Mouse (Mus musculus) spleen, postnatal 36 days (tissue): Measurements from ENCODE around the gene Oxa1l.
"Not testable (repeated sequence)": the region's sequence is repeated elsewhere in the genome, so short reads cannot be mapped to it uniquely, and the experiment has no call there.

Source experiments
- DNase-seq, 2 experiments: peaks; one replicate each; pipeline ENCODE4 v3.0.0; 2022; ENCODE audit warnings: low spot score in 2 of 2, mixed read lengths in 1 of 2

The Oxa1l gene

DNA sequence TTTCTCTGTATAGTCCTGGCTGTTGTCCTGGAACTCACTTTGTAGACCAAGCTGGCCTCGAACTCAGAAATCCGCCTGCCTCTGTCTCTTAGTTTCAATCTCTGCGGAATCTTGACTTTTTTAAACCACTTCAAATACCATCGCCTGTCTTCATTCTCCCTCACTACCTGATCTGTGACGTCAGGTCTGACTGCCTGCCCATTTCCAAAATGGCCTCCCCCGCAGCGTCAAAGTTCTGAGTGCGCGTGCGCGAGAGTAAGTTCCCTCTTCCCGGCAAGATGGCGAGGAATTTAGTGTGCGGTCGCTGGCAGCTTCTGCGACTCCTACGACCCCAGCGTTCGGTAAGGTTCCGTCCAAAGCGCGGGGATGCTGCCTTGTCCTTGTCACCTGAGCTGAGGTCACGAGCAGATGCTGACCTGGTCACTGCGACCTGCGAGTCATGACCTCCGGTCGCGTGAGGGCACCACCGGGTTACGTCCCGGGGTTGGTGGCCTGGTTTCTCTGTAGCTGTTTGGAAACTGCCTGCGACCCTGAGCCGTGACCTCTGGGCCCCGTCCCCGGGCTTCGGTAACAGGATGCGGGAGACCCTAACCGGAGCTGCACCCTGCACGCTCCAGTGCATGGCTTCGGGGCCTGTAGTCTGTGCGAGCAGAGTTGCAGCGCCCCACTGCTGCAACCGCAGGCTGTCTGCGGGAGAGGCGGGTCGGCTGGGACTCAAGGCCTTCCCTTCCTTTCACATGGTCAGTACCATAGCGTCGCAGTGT lies at the start of gene Oxa1l:
Gene Oxa1l, plus strand, starts transcription at position 258 of the 764 bp plus-strand sequence.
- DNase-seq, result peak; percentile 94 to 95

DNA sequence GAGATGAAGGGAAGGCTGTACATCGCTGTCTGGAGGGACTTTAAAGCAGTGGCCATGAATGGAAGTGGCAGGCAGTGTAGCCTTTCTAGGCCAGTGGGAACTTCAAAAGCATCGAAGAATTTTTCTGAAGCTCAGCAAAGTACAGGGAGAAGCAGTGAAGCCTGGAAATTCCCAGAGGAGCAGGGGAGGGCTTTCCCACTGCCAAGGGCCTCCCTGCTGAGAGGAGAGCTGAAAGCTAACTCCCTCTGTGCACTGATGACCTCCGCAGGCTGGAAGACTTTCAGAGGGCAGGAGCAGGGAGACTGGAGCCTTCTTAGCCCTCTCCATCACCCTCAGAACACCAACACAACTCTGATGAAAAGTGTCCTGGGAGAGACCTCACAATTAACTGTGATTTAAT lies 48.9 kb upstream of the Oxa1l start:
- DNase-seq, result no peak

DNA sequence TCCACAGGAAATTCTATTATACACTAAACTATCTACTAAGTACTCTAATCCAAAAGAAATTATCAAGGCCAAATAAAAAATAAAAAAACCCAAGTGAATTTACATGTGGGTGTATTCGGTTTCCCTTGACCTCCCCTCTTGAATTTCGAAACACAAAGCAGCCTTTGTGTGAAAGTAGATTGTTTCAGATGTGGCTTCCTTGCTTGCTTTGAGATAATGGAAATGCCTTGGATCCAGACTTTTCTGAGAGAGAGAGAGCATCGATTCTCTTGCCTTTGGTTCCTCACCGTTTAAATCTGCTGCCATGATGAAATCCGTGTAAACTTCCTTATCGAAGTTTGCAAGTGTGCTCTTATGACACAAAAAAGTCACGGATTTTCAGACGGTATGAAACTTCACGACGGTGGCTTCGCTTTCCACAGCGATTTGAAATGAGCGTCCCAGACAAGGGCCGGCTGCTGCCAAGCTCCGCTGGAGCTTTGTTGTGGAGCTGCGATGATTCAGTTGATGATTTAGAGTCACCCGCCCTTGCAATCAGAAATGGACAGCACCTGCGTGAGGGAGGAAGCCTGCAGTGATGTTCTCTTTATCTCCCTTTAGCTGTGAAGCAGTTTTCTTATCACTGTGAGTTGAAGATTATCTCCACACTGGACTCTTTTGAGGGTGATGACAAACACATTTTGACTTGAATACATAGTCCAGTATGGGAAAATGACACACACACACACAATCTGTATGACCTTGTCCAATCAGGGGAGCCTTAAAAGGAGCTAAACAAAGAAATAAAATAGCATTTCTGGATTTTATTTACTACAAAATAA lies 38.9 kb upstream of the Oxa1l start:
- no peak for DNase-seq

DNA sequence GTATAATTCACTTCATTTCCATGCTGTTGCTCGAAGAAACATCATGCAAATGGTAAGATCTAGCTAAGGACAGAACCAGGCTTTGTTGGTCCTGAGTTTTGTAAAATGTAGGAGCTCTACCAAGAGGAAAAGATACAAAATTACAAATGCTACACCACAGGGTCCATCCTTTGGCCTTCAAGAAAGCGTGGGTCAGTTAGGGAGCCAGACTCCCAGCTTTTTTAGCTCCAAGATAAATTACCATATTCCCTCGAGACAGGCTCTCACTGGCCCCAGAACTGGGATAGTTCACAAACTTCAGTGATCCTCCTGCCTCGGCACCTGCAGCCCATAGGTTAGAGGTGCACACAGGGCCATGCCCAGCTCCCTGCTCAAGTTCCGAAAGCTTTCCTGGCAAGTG lies 36.1 kb upstream of the Oxa1l start:
- no peak for DNase-seq

DNA sequence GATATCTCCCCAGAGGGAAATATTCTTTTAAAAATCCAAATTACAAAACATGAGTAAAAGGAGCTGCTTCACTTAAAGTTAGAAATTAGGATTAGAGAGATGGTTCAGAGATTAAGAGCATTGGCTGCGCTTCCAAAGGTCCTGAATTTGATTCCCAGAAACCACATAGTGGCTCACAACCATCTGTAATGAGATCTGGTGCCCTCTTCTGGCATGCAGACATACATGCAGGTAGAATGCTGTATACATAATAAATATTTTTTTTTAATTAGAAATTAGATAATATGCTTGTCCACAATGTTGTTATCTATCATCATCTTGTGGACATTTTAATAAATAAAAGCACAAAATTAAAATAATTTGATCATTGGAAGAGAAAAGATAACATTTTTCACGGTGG lies 32.1 kb upstream of the Oxa1l start:
- DNase-seq, result no peak

DNA sequence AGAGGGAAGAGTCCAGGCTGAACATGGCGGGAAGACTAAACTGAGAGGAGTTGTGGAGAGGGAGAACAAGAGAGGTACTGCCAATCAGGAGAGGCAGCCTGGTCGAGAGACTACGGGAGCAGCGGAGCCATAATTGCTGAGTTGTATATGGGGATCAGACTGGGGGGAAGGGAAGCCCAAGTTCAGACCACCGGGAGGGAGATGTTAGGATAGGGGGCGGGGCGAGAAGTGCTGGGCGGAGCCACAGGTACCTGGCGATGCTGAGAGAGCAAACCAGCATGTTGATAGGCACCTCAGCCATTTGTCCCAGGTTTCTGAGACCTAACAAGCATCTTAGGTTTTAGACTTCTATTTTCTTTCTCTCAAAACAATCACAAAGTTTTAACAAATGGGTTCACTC lies 31.4 kb upstream of the Oxa1l start:
- DNase-seq, result no peak

DNA sequence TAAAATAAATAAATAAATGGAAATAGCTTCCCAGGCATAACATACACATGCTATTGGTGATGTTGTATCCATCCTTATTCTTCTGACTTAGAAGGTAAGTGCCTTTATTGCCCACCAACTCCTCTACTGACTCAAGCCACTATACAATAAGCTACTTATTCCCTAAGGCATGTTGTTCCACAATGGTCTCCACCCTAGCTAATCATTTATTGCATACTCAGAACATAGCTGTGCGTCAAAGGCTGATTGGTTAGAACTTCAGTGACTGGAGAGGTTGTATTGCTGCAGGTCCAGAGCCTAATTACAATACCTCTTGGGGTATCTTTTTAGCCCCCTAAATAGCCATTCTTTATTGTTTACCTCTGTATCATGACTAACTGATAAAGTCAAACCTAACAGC lies 29.5 kb upstream of the Oxa1l start:
- DNase-seq, result no peak

DNA sequence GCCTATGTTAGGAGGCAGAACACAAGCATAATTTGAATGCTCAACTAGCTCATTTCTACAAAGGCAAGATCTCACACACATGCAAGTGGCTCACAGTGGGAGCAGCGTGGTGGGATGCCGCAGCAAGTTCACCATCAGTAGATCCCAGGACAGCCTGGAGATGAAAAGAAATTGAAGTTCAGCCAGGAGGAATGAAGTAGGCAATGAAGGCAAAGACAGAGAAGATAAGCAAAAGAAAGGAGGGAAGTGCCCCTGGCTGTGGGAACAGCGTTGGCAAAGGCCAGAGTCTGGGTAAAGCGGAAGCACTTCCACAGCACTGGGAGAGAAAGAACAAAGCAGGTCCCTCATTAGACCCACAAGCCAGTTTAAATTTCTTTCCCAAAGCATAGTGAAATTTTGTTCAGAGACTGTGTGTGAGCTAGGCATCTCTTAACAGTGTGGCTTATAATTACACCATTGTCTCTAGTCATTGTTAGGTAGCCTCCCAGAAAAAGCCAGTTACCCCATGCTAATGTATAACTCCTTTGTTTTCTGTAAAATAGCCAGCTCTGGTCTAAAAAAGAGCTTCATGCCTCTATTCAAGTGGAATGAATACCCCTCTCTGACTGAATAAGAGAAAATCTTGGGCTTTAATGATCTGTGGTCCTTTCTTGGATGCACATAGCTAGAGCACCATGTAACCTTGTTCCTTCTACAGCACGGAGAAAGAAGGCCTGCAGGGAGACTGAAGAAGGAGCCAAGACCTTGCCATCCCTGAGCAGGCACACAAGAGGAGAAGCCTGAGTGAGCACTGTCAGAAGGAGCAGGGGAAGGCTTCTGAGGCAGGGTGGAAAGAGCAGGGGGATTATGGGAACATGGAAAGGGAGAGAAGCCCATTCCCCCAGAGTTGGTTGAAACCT lies 28.2 kb upstream of the Oxa1l start:
- no peak for DNase-seq

DNA sequence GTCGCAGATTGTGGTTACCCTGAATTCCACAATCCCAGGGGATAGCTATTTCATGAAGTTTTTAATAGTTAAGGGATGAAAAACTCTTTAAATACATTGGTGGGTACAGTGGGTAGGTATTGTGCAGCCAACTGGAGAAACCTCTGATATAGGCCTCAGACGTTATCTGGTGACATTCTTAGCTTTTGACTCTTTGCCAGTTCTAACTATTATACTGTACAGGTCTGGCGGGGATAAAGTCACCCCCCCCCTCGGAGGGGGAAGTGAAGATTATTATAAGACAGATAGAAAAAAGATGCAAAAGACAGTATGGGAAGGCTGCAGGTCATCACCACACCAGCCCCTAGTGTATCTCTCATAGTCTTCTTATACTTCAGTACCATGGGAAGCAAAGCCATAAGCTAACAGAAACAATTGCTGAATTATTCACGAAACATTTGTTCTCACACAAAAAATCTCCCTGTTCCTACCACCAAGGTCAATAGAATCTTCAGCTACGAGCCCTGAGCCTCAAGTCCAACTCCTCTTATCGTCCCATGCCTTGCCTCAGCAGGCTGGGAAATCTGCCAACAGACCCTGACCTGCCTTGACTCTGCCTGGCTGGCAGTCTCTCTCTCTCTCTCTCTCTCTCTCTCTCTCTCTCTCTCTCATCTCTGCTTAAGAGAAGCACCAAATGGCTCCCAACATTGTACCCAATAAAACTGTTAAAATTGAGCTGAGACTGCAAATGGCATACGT lies 27.0 kb upstream of the Oxa1l start:
- peak; percentile 31 to 42 for DNase-seq

DNA sequence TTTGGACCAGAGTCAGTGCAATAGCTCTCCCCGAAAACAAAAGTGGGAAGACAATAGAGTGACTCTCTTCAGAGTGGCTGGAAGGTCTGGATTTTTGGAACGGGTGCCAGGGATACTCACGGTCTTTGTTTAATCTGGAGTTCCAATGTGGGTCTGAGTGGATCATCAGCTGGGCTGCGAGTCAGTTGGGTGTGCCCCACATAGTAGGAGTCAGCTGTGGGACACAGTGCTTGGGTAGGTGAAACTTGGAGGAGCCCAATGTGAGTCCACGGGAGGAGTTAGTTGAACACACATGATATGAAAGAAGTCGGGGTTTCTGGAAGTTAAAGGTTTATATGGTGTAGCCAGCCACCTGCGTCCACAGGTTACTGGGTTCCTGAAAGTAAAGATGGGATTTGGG lies 19.8 kb upstream of the Oxa1l start:
- no peak for DNase-seq

DNA sequence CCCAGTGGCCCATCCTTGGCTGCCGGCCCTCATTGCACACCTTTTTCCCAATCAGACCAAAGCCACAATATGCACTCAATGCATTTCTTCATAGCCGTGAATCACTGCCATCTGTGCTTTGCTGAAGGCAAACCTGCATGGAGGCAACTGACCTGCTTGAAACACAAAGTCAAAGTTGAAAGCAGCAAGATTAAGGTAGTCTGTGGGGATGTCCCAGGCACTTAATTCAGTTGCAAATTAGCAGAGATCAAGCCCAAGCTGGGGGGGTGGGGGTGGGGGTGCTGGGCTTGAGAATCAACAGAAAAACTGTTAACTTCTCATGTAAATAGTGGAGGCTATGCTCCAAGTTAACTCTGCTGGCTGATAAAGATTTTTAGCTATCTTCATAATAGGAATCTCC lies 18.8 kb upstream of the Oxa1l start:
- not testable (repeated sequence) for DNase-seq

DNA sequence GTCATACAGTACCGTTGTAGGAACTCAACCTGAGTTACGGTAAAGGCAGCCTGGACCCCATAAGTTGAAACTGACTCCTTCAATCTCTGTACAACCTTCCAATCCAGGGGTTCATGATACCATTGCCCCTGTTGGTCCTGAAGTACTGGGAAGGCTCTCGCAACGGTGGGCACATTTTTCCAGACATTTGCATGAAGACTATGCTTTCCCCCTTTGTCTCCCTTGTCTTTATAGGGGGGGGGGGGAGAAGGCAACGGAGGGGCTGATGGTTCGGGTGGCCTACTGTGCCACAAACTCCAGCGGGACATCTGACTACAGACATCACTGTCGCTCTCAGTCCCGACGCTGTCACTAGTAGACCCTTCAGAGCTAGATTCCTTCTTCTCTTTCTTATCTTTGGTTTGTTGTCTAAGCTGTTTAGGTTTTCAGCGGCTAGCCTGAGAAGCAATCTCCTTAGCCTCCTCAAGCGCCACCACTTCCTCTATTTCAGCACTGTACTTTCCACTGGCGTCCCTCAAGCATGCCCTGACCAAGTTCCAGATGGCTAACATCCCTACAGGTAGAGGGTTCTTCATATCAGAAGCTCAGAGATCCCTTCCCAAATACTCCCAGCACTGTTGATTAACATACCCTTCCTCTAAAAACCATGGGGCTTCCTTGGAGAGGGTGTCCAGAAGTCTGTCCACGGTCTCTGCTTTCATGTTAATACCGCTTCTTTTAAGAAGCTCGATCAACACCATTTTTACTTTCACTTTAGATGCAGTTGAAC lies 9.7 kb upstream of the Oxa1l start:
- DNase-seq, result peak; percentile 63 to 64

DNA sequence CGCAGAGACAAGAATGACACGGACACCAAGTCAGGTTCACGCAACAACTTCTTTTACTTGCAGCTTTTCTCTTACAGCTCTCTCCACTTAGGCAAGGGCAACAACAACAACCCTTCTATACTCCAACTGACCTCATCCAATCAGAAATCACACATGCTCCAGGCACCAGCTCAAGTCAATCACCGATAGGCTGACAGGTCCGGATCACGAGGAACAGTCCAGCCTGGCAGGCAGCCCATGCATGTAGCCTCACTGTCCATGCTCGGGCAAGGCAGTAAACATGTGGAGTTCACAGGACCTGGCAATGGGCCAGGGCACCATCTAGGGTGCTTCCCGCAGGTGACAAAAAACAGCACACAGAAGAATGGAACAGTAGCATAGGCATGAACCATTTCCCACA lies 8.3 kb upstream of the Oxa1l start:
- no peak for DNase-seq

DNA sequence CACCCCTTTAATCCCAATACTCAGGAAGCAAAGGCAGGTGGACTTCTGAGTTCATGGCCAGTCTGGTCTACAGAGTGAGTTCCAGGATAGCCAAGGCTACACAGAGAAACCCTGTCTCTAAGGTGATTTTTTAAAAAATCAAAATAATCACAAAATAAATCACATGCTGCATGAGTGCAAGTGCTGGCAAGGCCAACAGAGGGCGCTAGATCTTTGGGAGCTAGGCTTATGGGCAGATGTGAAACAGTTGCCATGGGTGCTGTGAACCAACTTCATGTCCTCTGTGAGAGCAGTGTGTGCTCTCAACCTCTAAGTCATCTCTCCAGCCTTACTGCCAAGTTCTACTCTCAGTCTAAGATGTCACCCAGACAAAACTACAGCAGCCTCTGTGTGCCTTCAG lies 6.2 kb upstream of the Oxa1l start:
- no peak for DNase-seq

DNA sequence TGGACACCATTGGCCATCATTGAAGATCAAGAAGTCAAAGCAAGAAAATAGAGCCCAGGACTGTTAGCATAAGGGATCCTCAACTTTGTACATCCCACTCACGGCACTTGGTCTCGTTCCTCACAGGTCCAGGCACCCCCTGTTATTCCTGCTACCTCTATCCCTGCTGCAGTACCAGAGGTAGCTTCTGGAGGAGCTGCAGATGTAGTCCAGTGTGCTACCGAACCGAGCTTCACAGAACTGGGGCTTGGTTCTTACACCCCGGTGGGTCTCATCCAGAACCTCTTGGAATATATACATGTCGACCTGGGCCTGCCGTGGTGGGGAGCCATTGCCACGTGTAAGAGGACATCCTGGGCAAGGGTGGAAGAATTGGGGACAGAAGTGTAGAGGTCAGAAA lies 2.5 kb downstream of the Oxa1l start:
- no peak for DNase-seq

DNA sequence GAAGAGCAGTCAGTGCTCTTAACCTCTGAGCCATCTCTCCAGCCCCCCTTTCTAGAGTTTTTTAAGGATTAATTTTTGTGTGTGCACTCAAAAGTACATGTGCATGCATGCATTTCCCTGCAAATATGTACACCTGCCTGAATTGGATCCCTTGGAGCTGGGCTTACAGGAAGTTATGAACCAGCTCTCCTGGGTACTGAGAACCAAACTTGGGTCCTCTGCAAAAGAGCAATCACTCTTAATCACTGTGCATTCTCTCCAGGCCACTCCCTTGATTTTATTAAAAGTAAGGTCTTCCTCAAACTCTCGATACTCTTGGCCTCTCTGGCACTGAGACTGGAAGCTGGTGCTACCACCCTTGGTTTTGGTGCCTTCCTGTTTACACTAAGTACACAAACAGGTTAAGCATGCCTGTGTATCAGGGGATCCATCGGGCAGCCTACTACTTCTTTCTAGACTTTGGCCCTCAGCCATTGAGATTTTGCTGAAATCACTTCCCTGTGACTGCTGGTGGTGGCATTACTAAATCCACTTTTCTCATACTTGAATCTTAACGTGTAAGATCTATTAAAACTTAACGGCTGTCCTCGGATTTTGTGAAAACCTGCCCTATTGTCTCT lies 4.5 kb downstream of the Oxa1l start:
- no peak for DNase-seq

DNA sequence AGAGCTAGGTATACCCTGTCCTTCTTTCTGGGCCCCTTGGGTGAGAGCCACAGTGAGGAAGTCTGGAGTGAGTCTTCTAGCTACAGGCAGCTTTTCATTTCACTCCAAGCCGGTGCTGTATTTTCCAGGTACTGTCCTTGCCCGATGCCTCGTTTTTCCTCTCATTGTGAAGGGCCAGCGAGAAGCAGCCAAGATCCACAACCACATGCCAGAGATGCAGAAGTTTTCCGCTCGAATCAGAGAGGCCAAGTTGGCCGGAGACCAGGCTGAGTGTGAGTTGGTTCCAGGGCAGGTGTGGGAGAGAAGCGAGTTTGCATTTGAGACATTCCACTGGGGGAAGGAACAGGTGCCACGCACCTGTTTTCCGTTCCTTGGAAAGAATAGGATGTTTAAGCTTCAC lies 5.9 kb downstream of the Oxa1l start:
- DNase-seq, result no peak

DNA sequence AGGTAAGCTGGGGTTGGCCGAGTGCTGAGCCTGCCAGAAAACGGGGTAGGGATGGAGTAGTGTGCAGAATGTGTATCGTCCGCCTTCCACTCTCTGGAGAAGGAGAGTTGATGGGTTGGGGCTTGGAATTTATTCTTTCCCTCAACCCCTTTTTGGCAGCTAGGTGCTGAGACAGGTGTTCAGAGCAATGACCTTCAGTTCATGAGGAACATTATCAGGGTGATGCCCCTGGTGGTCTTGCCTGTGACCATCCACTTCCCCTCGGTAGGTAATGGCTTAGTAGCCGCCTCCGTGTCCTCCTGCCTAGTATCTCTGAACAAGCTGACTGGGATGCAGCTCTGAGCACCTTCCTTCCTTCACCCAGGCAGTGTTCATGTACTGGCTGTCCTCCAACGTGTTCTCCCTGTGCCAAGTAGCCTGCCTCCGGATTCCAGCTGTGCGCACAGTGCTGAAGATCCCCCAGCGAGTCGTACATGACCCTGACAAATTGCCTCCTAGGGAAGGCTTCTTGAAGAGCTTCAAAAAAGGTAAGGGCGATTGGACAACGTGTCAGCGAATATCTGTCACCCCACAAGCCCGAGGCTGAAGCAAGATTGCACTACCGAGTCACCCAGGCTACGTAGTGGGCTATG lies 6.9 kb downstream of the Oxa1l start:
- DNase-seq, result no peak

DNA sequence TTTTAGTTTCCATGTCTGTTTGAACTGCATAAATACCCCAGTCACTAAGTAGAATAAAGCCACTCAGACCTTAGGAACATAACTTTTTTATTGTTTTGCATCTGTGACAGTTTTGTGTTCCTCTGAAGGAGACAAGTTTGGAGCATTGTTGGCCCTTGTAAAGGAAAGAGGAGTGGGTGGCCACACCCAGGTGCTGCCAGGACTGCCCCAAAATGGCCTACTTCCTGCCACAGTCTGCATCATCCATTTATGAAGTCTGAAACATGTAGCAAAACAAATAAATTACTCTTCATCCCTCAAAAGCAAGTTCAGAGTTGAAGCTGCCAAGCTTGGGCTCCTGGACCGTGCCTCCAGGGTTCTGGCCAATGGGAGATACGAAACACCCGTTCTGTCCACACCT lies 8.7 kb downstream of the Oxa1l start:
- DNase-seq, result no peak

DNA sequence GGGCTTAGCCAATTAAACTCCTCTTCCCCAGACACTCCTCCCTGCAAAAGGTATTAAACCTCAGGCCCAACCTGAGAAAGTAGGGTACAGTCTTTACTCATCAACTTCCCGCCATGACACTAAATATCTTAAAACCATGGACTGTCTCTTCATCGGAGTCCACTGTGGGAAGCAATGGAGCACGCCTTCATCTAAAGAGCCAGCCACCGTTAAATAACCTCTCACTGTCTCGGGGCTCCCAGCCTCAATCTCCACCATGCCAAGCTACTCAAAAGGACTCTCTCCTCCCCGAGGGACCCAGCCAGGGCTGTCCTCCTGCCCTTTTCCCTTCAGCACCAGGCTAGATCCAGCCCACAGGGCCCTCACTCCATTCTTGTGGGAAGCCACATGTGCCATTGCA lies 10.0 kb downstream of the Oxa1l start:
- no peak for DNase-seq
